Mouse (Mus musculus): ENCODE results near the gene Ddx24. TPM values are rescaled to one million over a fixed set of nuclear protein-coding genes. Genes with fewer than 3 reads are reported as not detected.
A peak's percentile ranks its signal among the peaks of the same experiment; 100 is the strongest.

Gene Ddx24
- total and polyA plus RNA-seq, 3 experiments = 76.2 to 125 (median 83.0) TPM

DNA sequence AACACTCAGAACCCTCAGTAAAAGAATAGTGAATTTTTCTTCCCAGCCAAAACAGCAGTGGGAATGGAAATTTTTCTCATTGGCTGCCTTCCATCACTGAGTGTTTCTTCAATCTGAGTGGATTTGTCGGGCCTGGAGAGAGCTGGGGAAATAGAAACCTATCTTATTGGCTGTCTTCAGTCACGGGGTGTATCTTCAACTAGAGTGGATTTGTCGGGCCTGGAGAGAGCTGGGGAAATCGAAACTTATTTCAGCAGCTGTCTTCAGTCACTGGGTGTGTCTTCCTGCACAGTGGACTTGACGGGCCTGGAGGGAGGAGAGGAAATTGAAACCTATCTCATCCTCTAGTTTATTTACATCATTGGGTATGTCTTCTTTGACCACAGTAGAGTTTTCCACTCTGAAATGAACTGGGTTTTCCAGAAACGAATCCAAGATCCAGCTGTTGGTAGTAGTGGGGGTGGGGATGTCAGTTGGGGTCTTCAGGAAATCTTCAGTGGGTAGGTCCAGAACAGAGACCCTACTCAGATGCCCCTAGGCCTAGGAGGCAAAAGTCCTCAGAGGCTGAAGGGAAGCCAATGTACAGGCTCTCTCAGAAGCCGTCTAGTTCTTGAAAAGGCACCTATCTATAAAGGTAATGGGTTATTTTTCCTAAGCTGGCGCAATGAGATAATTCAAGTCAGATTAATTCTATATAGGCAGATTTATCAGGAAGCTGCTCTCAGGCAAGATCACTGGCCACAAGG, 8.5 kb upstream of the Ddx24 start, which contains the start of gene Ifi27:
Ifi27 (plus strand) TSS at position 226 of the 746 bp plus-strand sequence.
- no peaks in the 10 kb centered on the region for H3K27me3 ChIP-seq (replicated peaks)
- no peaks in the 10 kb centered on the region for H3K9me3 ChIP-seq (replicated peaks; ENCODE audit: low read length)
- H3K4me2 ChIP-seq (ENCODE audit: insufficient read depth, low read depth, poor library complexity, severe bottlenecking) = peak within 1 kb of the TSS; percentile 80
- H3K4me3 ChIP-seq (replicated peaks in 1 of 3; ENCODE audit: low read depth in 2 of 3, low read length in 2 of 3, poor library complexity in 1 of 3) = peak within 1 kb of the TSS; percentile 61 to 73 (median 64)
- H3K4me1 ChIP-seq (ENCODE audit: control insufficient read depth in 1 of 2, insufficient read depth in 2 of 2) = peaks cover 25 to 48% of the 10 kb centered on the region in 2 experiments
- H3K27ac ChIP-seq (ENCODE audit: insufficient read depth, low read depth) = peak within 1 kb of the TSS; percentile 54; the same call in 1 of the 2 replicates
- TF ChIP-seq MXI1 (IDR thresholded peaks at IDR 0.05; ENCODE audit: low read depth, low read length) (no peak; the same call in 1 of the 2 replicates), UBTF (IDR thresholded peaks at IDR 0.05; ENCODE audit: low read depth, low read length) (no peak), USF2 (conservative IDR thresholded peaks at IDR 0.05; ENCODE audit: low read depth, low read length) (peak; percentile 96), ETS1 (conservative IDR thresholded peaks at IDR 0.05; ENCODE audit: low read depth, low read length) (peak; percentile 75), IRF4 (IDR thresholded peaks at IDR 0.05; ENCODE audit: low read depth, low read length) (peak; percentile 92), TCF12 (IDR thresholded peaks at IDR 0.05; ENCODE audit: low read depth, low read length) (peak; percentile 70; the same call in 1 of the 2 replicates), RCOR1 (conservative IDR thresholded peaks at IDR 0.05; ENCODE audit: low read depth, low read length) (no peak), EP300 (IDR thresholded peaks at IDR 0.05; ENCODE audit: low read length) (peak; percentile 46; the same call in 1 of the 2 replicates), USF1 (IDR thresholded peaks at IDR 0.05; ENCODE audit: low read depth, low read length) (peak; percentile 95), SIN3A (IDR thresholded peaks at IDR 0.05; ENCODE audit: low read length) (peak; percentile 92), MYC (IDR thresholded peaks at IDR 0.05; ENCODE audit: low read depth, low read length) (no peak), HCFC1 (IDR thresholded peaks at IDR 0.05; ENCODE audit: low read depth, low read length) (peak; percentile 80), MAZ (IDR thresholded peaks at IDR 0.05; ENCODE audit: low read depth, low read length) (no peak), GABPA (IDR thresholded peaks at IDR 0.05; ENCODE audit: insufficient replicate concordance, low read depth, low read length) (no peak), ELF1 (IDR thresholded peaks at IDR 0.05; ENCODE audit: low read depth, low read length) (peak; percentile 69; the same call in 1 of the 2 replicates), ZMIZ1 (IDR thresholded peaks at IDR 0.05; ENCODE audit: low read depth, low read length) (peak; percentile 80; the same call in 1 of the 2 replicates), ZKSCAN1 (IDR thresholded peaks at IDR 0.05; ENCODE audit: borderline replicate concordance, low read depth, low read length) (no peak), BHLHE40 (IDR thresholded peaks at IDR 0.05; ENCODE audit: low read depth, low read length) (no peak; the same call in 1 of the 2 replicates), POLR2A (IDR thresholded peaks at IDR 0.05; ENCODE audit: low read depth, low read length) (peak; percentile 57; the same call in 1 of the 2 replicates), CHD2 (IDR thresholded peaks at IDR 0.05; ENCODE audit: low read length) (no peak), E2F4 (IDR thresholded peaks at IDR 0.05; ENCODE audit: insufficient replicate concordance, low read depth, low read length) (no peak), MEF2A (IDR thresholded peaks at IDR 0.05; ENCODE audit: borderline replicate concordance, low read depth, low read length) (peak; percentile 62; the same call in 1 of the 2 replicates), MAX (IDR thresholded peaks at IDR 0.05; ENCODE audit: low read length) (peak; percentile 90), CHD1 (IDR thresholded peaks at IDR 0.05; ENCODE audit: low read depth, low read length) (no peak), TBP (conservative IDR thresholded peaks at IDR 0.05; ENCODE audit: low read depth, low read length) (peak; percentile 90), RAD21 (IDR thresholded peaks at IDR 0.05; ENCODE audit: low read depth, low read length) (no peak), JUND (conservative IDR thresholded peaks at IDR 0.05; ENCODE audit: low read depth, low read length) (0 out of 2 replicates have a peak, but pooled peaks have one; percentile 23), NELFE (IDR thresholded peaks at IDR 0.05; ENCODE audit: low read depth, low read length) (peak; percentile 64)
- in situ Hi-C loops (cut with MboI; ENCODE audit: low pct_ligation_motif_present, low pct_unique_long_range_greater_than_20kb, low sequenced_read_pairs) = no loop called here
- H3K9ac ChIP-seq (ENCODE audit: insufficient read depth, low read depth) = peak within 1 kb of the TSS; percentile 99
- DNase-seq (ENCODE audit: extremely low read depth) = peak; percentile 90
- no peaks in the 10 kb centered on the region; the same call in 1 of the 2 replicates for H3K79me2 ChIP-seq (replicated peaks; ENCODE audit: control insufficient read depth, extremely low read depth, insufficient read depth, poor library complexity, severe bottlenecking)
- dilution Hi-C loops (cut with MboI; ENCODE audit: extremely low pct_ligation_motif_present, extremely low pct_unique_long_range_greater_than_20kb, low sequenced_read_pairs) = no loop called here
- peaks cover 21 to 38% of the 10 kb centered on the region in 2 experiments for H3K36me3 ChIP-seq (replicated peaks in 1 of 2; ENCODE audit: control insufficient read depth in 1 of 2, insufficient read depth in 1 of 2, low read length in 1 of 2)
